Comparison of ENCODE assay signal across 10 mouse cellular contexts in the genomic region with DNA sequence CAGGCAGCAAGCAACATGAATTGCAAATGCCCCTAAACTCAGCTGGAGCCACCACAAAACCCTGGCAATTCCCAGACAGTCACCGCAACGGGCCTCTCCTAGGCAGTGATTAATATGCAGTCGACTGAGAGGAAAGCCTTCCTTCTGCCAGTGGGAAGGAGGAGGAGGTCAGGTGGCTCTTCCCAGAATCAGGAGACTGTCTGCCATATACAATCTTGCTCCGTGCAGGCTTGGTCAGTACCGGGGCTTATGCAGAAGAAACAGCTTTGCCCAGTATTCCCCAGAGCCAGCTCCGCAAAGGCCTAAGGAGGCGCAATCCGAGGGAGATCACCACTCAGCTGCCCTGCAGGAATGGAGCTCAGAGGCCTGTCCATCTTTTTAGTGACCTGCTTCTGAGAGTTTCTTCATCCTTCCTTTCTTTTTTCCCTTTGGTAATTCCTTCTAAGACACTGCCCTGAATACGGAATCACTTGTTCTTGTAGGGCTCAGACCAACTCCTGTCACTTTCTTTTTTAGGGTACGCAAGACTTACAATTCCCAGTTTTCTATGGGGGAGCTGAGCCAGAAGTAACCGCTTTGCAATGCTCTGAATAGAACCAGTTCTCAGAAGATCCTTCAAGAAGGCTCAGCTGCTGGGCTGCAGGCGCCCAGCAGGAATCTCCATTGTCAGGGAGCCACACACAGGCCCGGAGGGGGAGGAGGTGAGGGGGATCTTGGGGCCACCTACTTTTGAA.
DNase-seq lines count a peak whose midpoint lies in the region; ATAC-seq lines count a peak whose summit lies in the region.
"Had no signal": no experiment of that assay in that cellular context is flagged by ENCODE, and none has a peak within 500 bp of the region (broad histone marks: within the 10 kb centered on the region; RNA-seq: fewer than 3 reads in every experiment).

No protein-coding gene starts in this region.

- no peak overlapping the region for H3K4me3 ChIP-seq in embryonic facial prominence, embryonic 13.5 days
- no peak overlapping the region for H3K4me3 ChIP-seq in hindbrain, embryonic 14.5 days (replicated peaks; ENCODE audit: low read length)
- H3K4me3 ChIP-seq in neural tube, embryonic 11.5 days (ENCODE audit: low read depth, low read length), result no peak overlapping the region

- H3K27me3 ChIP-seq in embryonic facial prominence, embryonic 13.5 days, result no peaks in the 10 kb centered on the region
- H3K27me3 ChIP-seq in hindbrain, embryonic 14.5 days (ENCODE audit: control insufficient read depth, insufficient read depth, low read length), result no peaks in the 10 kb centered on the region
- peaks cover 3% of the 10 kb centered on the region; the same call in 1 of the 2 replicates for H3K27me3 ChIP-seq in neural tube, embryonic 11.5 days (ENCODE audit: control insufficient read depth, insufficient read depth, low read length)

- WGBS in embryonic facial prominence, embryonic 13.5 days, result 29% methylated on average over 13 of the region's 13 CpGs
- WGBS in hindbrain, embryonic 14.5 days, result 10% methylated on average over 13 of the region's 13 CpGs
- 11% methylated on average over 13 of the region's 13 CpGs for WGBS in neural tube, embryonic 11.5 days

- peak; percentile 58 for DNase-seq in embryo, embryonic 10 days (ENCODE audit: low spot score)
- DNase-seq in hindbrain, embryonic 14.5 days (ENCODE audit: low spot score), result peak; percentile 50
- DNase-seq in neural tube, embryonic 11.5 days (ENCODE audit: low spot score), result peak; percentile 72
- no peak for DNase-seq in yolk sac, embryonic 10.5 days (ENCODE audit: low spot score)
- DNase-seq in cerebellum, adult 18-20 months, result no peak
- DNase-seq in lung, postnatal 14 days, result no peak
- DNase-seq: adrenal gland, postnatal 14 days; liver, postnatal 0 days had no signal

- no peak overlapping the region for H3K9ac ChIP-seq in embryonic facial prominence, embryonic 13.5 days
- no peak overlapping the region for H3K9ac ChIP-seq in hindbrain, embryonic 14.5 days
- H3K9ac ChIP-seq in neural tube, embryonic 11.5 days (ENCODE audit: low read length), result no peak overlapping the region
- H3K9ac ChIP-seq: liver, postnatal 0 days had no signal

- H3K36me3 ChIP-seq in embryonic facial prominence, embryonic 13.5 days, result peaks cover 4% of the 10 kb centered on the region; the same call in 1 of the 2 replicates
- H3K36me3 ChIP-seq in hindbrain, embryonic 14.5 days (replicated peaks; ENCODE audit: control insufficient read depth, insufficient read depth), result no peaks in the 10 kb centered on the region
- H3K36me3 ChIP-seq in neural tube, embryonic 11.5 days (ENCODE audit: control insufficient read depth, insufficient read depth, low read length), result no peaks in the 10 kb centered on the region

- ATAC-seq in embryonic facial prominence, embryonic 13.5 days (ENCODE audit: insufficient number of reproducible peaks, insufficient read depth, low FRiP score, low TSS enrichment, low read depth), result no peak
- ATAC-seq in hindbrain, embryonic 14.5 days (ENCODE audit: low FRiP score), result peak; percentile 51; the same call in 1 of the 2 replicates
- peak; percentile 70 for ATAC-seq in neural tube, embryonic 11.5 days (ENCODE audit: insufficient read depth, low FRiP score, low TSS enrichment)
- ATAC-seq: liver, postnatal 0 days had no signal

- no peak overlapping the region for H3K4me2 ChIP-seq in embryonic facial prominence, embryonic 13.5 days
- H3K4me2 ChIP-seq in hindbrain, embryonic 14.5 days (replicated peaks), result no peak overlapping the region; the same call in 1 of the 2 replicates
- H3K4me2 ChIP-seq in neural tube, embryonic 11.5 days (ENCODE audit: low read depth), result peak overlapping the region; percentile 26

- no peaks in the 10 kb centered on the region for H3K9me3 ChIP-seq in embryonic facial prominence, embryonic 13.5 days
- no peaks in the 10 kb centered on the region for H3K9me3 ChIP-seq in hindbrain, embryonic 14.5 days (ENCODE audit: control insufficient read depth, low read length)
- no peaks in the 10 kb centered on the region for H3K9me3 ChIP-seq in neural tube, embryonic 11.5 days (ENCODE audit: control insufficient read depth, low read length)

- H3K4me1 ChIP-seq in embryonic facial prominence, embryonic 13.5 days, result peaks cover 85% of the 10 kb centered on the region
- peaks cover 19% of the 10 kb centered on the region for H3K4me1 ChIP-seq in hindbrain, embryonic 14.5 days (replicated peaks; ENCODE audit: control insufficient read depth, insufficient read depth, low read length)
- peaks cover 35% of the 10 kb centered on the region for H3K4me1 ChIP-seq in neural tube, embryonic 11.5 days (ENCODE audit: control insufficient read depth, insufficient read depth, low read length)

- H3K27ac ChIP-seq in embryonic facial prominence, embryonic 13.5 days, result peak overlapping the region; percentile 60
- H3K27ac ChIP-seq in hindbrain, embryonic 14.5 days, result peak overlapping the region; percentile 26; the same call in 1 of the 2 replicates
- H3K27ac ChIP-seq in neural tube, embryonic 11.5 days (ENCODE audit: low read depth, low read length), result peak overlapping the region; percentile 79
- H3K27ac ChIP-seq: kidney, postnatal 0 days had no signal

Comparison
In these comparisons a context has a peak if more than half of its experiments do, and no peak if none do; other contexts are left out.
1. DNase-seq: peak in embryo, embryonic 10 days (single experiment), hindbrain, embryonic 14.5 days (single experiment) and neural tube, embryonic 11.5 days (single experiment); none in yolk sac, embryonic 10.5 days (single experiment), cerebellum, adult 18-20 months (0 of 2) and lung, postnatal 14 days (single experiment).
2. H3K27ac ChIP-seq: peak in every context shown above with its lines; median percentile 79 in neural tube, embryonic 11.5 days; 60 in embryonic facial prominence, embryonic 13.5 days; 26 in hindbrain, embryonic 14.5 days.